Mouse (Mus musculus) embryonic facial prominence, embryonic 14.5 days (tissue): ENCODE results near the gene Grik5. TPM values are rescaled to one million over a fixed set of nuclear protein-coding genes. Genes with fewer than 3 reads are reported as not detected.

Experiments used
- ATAC-seq: fragments of 200-750 bp; cut with Nextera tagmentation; 2 replicates; pipeline ENCODE4 v1.8.0; 2017; ENCODE audit warnings: low read depth, moderate number of reproducible peaks, moderate TSS enrichment
- DNase-seq: peaks from one replicate; pipeline ENCODE4 v3.0.0-alpha.2; 2015; ENCODE audit warnings: low spot score
- H3K27ac ChIP-seq: fragments of 300-500 bp; sonication (generic); replicated peaks from 2 replicates; pipeline ENCODE4 v1.5.1; 2014; ENCODE audit warnings: low read depth, mild to moderate bottlenecking, low read length, moderate library complexity
- H3K27me3 ChIP-seq: fragments of 300-500 bp; sonication (generic); replicated peaks from 2 replicates; pipeline ENCODE4 v1.6.1; 2014; ENCODE audit warnings: low read length; ENCODE audit not compliant: control insufficient read depth, insufficient read depth
- H3K36me3 ChIP-seq: fragments of 300-500 bp; sonication (generic); 2 replicates; pipeline ENCODE4 v1.6.1; 2014; ENCODE audit warnings: low read length, mixed read lengths; ENCODE audit not compliant: control insufficient read depth, insufficient read depth
- H3K4me1 ChIP-seq: fragments of 300-500 bp; sonication (generic); 2 replicates; pipeline ENCODE4 v1.6.1; 2014; ENCODE audit warnings: antibody characterized with exemption, low read length; ENCODE audit not compliant: control insufficient read depth, insufficient read depth
- H3K4me2 ChIP-seq: fragments of 300-500 bp; sonication (generic); 2 replicates; pipeline ENCODE4 v1.6.1; 2014; ENCODE audit warnings: low read depth, mild to moderate bottlenecking, low read length, moderate library complexity, mixed read lengths
- H3K4me3 ChIP-seq: fragments of 300-500 bp; sonication (generic); 2 replicates; pipeline ENCODE4 v1.5.1; 2014; ENCODE audit warnings: low read depth, mild to moderate bottlenecking, low read length
- H3K9ac ChIP-seq: fragments of 300-500 bp; sonication (generic); 2 replicates; pipeline ENCODE4 v1.6.1; 2014; ENCODE audit warnings: low read depth, mild to moderate bottlenecking, low read length, moderate library complexity, mixed read lengths
- H3K9me3 ChIP-seq: fragments of 300-500 bp; sonication (generic); 2 replicates; pipeline ENCODE4 v1.6.1; 2016; ENCODE audit warnings: low read length; ENCODE audit not compliant: control insufficient read depth
- WGBS: fragments of 180-500 bp; shearing (Covaris S2); extraction: QIAGEN DNeasy Blood & Tissue Kit; methylation state at CpG from one replicate; pipeline ENCODE4 v1.1.7; 2014; 5-methylcytosine and 5-hydroxymethylcytosine counted together
- polyA plus RNA-seq: library from polyadenylated mRNA; unstranded; fragments of >200 nt; fragmentation: Nextera tagmentation; extraction: Ambion mirVana; gene quantifications from 2 replicates; pipeline ENCODE4 v1.2.1, GENCODE M21; 2014

The Grik5 gene
- polyA plus RNA-seq, 1 experiment from 2014 or later, result 7.0 TPM

DNA sequence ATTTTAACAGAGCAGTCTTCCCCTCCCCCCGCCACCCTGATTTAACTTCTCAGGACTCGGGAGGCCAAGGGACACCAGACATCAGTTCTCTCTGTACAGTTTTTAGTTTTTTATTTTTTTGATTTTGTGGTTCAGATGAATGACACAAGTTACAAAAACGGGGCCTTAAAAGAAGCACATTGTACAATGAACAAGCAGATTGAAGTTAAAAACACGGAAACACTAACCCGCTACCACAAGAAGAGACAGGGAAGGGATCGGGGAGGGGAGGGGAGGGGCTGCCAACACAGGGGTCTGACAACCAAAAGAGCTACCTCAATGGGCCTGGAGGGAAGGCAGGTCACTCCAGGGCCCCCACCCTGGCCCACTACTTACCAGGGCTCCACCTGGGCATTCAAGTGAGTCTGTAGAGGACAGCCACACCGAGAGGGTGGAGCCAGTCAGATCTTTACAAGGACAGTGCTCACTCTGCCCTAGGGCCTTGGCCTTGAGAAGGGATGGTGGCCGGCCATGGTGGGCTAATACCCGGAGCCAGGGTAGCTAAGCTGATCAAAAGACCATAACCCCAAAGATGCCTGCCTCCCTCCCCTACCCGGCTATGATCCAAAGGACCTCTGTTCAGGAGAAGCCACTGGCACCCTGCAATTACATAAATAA lies 15.2 kb upstream of the Grik5 start:
- DNase-seq, result no peak
- 46% methylated on average over 10 of the region's 10 CpGs for WGBS

DNA sequence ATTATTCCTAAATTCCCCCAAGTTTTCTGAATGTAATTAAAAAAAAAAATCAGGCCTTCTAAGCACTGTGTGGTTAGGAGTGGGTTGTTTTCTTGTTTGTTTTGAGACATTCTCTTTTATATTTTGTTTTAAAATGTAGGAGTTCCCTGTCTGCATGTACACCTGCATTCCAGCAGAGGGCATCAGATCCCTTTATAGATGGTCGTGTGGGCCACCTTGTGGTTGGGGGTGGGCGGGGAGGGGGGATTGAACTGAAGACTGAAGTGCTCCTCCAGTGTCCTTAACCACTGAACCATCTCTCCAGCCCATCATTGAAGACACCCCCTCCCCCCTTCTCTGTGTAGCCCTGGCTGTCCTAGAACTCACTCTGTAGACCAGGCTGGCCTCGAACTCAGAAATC lies 14.5 kb upstream of the Grik5 start:
- DNase-seq, result no peak
- 55% methylated on average over 3 of the region's 3 CpGs for WGBS
- Histone ChIP-seq H3K27me3 (no peaks in the 10 kb centered on the region), H3K36me3 (peaks cover 41% of the 10 kb centered on the region), H3K4me2 (no peak overlapping the region), H3K4me3 (no peak overlapping the region), H3K27ac (no peak overlapping the region), H3K4me1 (peaks cover 11% of the 10 kb centered on the region), H3K9ac (no peak overlapping the region), H3K9me3 (no peaks in the 10 kb centered on the region)
- ATAC-seq, result no peak

More for the DNA sequence above, 15.2 kb upstream of the Grik5 start:
- no peak overlapping the region for H3K27ac ChIP-seq
- no peak overlapping the region for H3K4me2 ChIP-seq
- peaks cover 11% of the 10 kb centered on the region for H3K4me1 ChIP-seq
- H3K27me3 ChIP-seq, result no peaks in the 10 kb centered on the region
- H3K4me3 ChIP-seq, result no peak overlapping the region
- H3K36me3 ChIP-seq, result peaks cover 34% of the 10 kb centered on the region
- no peak overlapping the region for H3K9ac ChIP-seq
- no peak for ATAC-seq
- H3K9me3 ChIP-seq, result no peaks in the 10 kb centered on the region

DNA sequence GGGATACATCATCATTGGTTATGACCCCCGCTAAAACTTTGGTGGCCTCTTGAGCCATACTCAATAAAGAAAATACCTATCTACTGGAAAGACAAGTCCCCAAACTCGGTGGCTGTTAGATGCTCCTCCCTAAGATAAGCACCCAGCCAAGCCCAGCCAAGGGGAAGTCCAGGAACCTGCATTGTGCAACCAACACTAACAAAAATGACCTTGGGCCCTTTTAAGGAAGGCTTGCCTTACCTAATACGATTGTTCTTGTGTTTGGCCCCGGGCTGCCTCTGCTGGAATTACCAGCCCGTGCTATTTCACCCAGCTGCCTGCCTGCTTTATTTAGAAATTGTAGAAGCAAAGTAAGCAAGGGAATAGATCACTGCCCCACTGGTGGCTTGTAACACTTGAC lies 12.5 kb upstream of the Grik5 start:
- no peak for ATAC-seq
- no peak for DNase-seq
- Histone ChIP-seq H3K27me3 (no peaks in the 10 kb centered on the region), H3K27ac (no peak overlapping the region), H3K9ac (no peak overlapping the region), H3K9me3 (no peaks in the 10 kb centered on the region), H3K4me1 (peaks cover 9% of the 10 kb centered on the region), H3K4me2 (no peak overlapping the region), H3K4me3 (no peak overlapping the region), H3K36me3 (peaks cover 61% of the 10 kb centered on the region)
- 79% methylated on average over 5 of the region's 5 CpGs for WGBS

DNA sequence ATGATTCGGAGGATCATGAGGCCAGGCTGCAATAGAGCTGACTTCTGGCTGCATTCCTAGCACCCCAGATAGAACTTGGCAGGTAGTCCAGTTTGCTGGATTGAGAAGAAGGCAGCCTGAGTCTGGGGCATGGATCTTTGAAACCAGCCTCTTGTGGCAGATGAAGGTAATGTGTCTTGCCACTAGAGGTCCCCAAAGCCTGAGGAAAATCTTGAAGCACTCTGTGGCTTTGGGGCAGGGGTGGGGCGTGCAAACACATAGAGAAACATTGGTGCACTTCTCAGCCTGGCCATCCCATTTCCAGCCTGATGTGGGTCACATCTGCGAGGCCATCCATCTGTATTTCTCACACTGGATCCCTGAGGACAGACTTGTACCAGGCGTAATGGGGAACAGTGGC lies 10.4 kb upstream of the Grik5 start:
- ATAC-seq, result peak; percentile 16; the same call in 1 of the 2 replicates
- WGBS, result 83% methylated on average over 4 of the region's 4 CpGs

DNA sequence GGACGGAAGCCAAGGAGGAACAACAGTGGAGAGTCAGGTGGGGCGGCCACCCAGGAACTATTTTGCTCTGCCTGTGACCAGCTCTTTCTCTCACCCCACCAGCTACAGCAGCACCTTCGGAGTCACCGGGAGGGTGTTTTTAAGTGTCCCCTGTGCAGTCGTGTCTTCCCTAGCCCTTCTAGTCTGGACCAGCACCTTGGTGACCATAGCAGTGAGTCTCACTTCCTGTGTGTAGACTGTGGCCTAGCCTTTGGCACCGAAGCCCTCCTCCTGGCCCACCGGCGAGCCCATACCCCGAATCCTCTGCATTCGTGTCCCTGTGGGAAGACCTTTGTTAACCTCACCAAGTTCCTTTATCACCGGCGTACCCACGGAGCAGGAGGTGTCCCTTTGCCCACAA lies 8.3 kb upstream of the Grik5 start:
- no peaks in the 10 kb centered on the region for H3K9me3 ChIP-seq
- H3K36me3 ChIP-seq, result peaks cover 59% of the 10 kb centered on the region
- H3K4me1 ChIP-seq, result peaks cover 8% of the 10 kb centered on the region
- H3K27ac ChIP-seq, result no peak overlapping the region
- ATAC-seq, result no peak
- no peak overlapping the region for H3K4me2 ChIP-seq
- no peak for DNase-seq
- no peak overlapping the region for H3K4me3 ChIP-seq
- 94% methylated on average over 12 of the region's 13 CpGs for WGBS
- H3K9ac ChIP-seq, result no peak overlapping the region
- H3K27me3 ChIP-seq, result no peaks in the 10 kb centered on the region

More for the DNA sequence above, 10.4 kb upstream of the Grik5 start:
- Histone ChIP-seq H3K9me3 (no peaks in the 10 kb centered on the region), H3K9ac (no peak overlapping the region), H3K4me1 (peaks cover 8% of the 10 kb centered on the region), H3K36me3 (peaks cover 65% of the 10 kb centered on the region), H3K27me3 (no peaks in the 10 kb centered on the region), H3K4me2 (no peak overlapping the region), H3K4me3 (no peak overlapping the region), H3K27ac (no peak overlapping the region)
- peak; percentile 52 for DNase-seq

DNA sequence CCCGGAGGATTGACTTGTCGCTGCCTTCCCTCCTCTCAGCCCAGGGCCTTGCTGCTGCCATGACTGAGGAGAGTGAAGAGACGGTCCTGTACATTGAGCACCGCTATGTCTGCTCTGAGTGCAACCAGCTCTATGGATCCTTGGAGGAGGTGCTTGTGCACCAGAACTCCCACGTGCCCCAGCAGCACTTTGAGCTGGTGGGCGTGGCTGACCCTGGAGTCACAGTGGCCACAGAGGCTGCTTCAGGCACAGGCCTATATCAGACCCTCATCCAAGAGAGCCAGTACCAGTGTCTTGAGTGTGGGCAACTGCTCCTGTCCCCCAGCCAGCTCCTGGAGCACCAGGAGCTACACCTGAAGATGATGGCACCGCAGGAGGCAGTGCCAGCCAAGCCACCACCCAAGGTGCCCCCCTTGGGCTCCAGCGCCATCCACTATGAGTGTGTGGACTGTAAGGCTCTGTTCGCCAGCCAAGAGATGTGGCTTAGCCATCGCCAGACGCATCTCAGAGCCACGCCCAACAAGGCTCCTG lies 7.4 kb upstream of the Grik5 start:
- no peak for ATAC-seq
- no peaks in the 10 kb centered on the region for H3K9me3 ChIP-seq
- no peak overlapping the region for H3K4me2 ChIP-seq
- H3K27me3 ChIP-seq, result no peaks in the 10 kb centered on the region
- H3K27ac ChIP-seq, result no peak overlapping the region
- H3K4me3 ChIP-seq, result no peak overlapping the region
- no peak overlapping the region for H3K9ac ChIP-seq
- no peak for DNase-seq
- WGBS, result 77% methylated on average over 8 of the region's 12 CpGs
- peaks cover 8% of the 10 kb centered on the region for H3K4me1 ChIP-seq
- peaks cover 53% of the 10 kb centered on the region for H3K36me3 ChIP-seq

DNA sequence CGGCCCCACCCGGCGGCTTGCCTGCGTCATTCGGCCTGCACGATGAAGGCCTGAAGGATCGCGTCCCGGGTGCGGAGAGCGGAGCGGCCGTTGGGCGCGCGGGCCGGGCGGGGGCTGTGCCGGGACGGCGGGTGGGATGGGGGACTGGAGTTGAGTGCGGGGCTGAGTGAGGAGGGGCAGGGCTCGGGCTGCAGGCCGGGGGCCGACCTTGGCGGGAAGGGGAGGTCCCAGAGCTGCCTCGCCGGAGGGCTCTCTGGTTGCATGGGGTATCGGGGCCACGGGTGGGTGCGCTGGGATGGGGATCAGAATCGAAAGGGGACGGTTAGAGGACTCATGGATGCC lies 5.2 kb upstream of the Grik5 start:
- peaks cover 31% of the 10 kb centered on the region for H3K36me3 ChIP-seq
- H3K4me2 ChIP-seq, result peak overlapping the region; percentile 84
- no peaks in the 10 kb centered on the region for H3K9me3 ChIP-seq
- H3K27ac ChIP-seq, result peak overlapping the region; percentile 93
- H3K27me3 ChIP-seq, result no peaks in the 10 kb centered on the region
- peak overlapping the region; percentile 86 for H3K4me3 ChIP-seq
- DNase-seq, result no peak
- peak; percentile 34 for ATAC-seq
- H3K9ac ChIP-seq, result peak overlapping the region; percentile 94
- peaks cover 17% of the 10 kb centered on the region for H3K4me1 ChIP-seq
- WGBS, result 0% methylated on average over 33 of the region's 33 CpGs

DNA sequence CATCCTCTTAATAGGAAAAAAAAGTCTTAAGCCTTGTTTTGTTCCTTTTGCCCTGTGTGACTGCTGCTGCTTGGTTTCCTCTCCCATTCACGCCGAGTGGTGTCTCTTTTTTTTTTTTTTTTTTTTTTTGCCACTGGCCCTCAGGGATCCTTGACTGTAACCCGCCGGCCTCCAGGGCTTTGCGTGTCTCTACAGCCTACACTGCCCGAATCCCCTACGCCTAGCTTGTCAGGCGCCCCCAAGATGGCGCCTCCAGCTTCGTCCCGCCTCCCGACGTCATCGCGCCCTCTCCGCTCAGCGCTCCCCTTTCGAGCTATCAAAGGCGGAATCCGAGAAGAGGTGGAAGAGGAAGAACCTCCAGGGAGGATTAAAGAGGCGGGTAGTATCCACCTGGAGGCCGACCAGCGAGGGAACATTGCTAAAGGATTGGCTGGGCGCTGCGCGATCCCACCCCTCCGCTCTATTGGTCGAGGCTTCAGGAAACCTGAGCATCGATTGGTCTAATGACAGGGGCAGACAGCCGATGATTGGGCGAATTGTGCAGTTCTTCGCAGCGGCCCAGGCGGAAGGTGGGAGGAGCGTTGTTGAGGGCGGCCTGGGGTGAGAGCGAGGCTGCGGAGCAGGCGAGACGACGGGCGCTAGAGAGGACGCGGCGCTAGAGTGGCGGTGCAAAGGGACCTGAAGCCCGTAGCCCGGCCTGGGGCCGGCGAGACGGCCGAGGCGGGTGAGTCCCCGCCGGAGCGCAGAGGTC lies 4.7 kb upstream of the Grik5 start:
- Histone ChIP-seq H3K9me3 (no peaks in the 10 kb centered on the region), H3K27me3 (no peaks in the 10 kb centered on the region), H3K4me3 (peak overlapping the region; percentile 86), H3K4me1 (peaks cover 17% of the 10 kb centered on the region), H3K4me2 (peak overlapping the region; percentile 84), H3K9ac (peak overlapping the region; percentile 94), H3K27ac (peak overlapping the region; percentile 93), H3K36me3 (peaks cover 25% of the 10 kb centered on the region)
- DNase-seq (peak; percentile 100), ATAC-seq (peak; percentile 98)
- under 1% methylated on average over 55 of the region's 56 CpGs for WGBS
